In the genomic region with DNA sequence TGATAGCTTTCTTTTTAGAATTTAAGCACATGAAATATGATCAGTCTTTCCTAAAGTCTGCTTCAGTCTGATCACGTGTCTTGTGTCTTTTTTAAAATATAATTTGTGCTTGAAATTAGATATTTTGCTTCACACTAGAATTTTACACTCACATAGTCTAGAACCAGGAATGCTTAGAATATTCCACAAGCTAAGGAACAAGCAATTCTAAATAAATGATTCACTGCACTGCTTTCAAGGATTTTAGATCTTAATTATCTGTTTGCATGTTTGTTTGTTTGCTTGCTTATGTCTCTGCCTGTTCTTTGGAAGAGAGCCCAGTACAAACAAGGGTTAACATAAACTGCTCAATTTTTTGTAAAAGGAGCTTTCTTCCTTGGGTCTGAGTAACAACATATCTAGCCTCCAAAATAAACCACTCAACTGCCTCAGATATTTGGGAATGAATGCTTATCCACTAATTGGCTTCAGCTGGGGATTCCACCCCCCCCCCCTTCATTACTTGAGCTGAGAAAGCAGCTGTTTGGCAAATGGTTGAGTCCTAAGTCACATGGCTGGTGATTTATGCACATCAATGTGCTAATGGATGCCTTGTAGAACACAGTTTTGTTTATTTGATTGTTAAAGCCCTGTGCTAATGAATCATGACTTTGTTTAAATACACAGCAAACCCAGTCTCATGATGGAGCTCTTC, we compare ENCODE assay signal across 10 mouse cellular contexts.
DNase-seq lines count a peak whose midpoint lies in the region; ATAC-seq and TF ChIP-seq lines count a peak whose summit lies in the region.
"Had no signal": no experiment of that assay in that cellular context is flagged by ENCODE, and none has a peak within 500 bp of the region (broad histone marks: within the 10 kb centered on the region; RNA-seq: fewer than 3 reads in every experiment).

No protein-coding gene starts in this region.

- DNase-seq in adipocyte (ENCODE audit: low spot score): peak; percentile 78
- DNase-seq in forebrain, embryonic 10.5 days (ENCODE audit: extremely low spot score, low spot score): no peak
- no peak for DNase-seq in cerebellum, postnatal 10 days
- DNase-seq in thymus, postnatal 36 days: no peak
- DNase-seq in yolk sac, embryonic 10.5 days (ENCODE audit: low spot score): no peak
- DNase-seq: right cerebral cortex, postnatal 25 days had no signal

- no peaks in the 10 kb centered on the region for H3K4me1 ChIP-seq in intestine, embryonic 15.5 days (replicated peaks)
- no peaks in the 10 kb centered on the region for H3K4me1 ChIP-seq in intestine, postnatal 0 days (replicated peaks; ENCODE audit: control insufficient read depth, insufficient read depth, low read length)
- peaks cover 25% of the 10 kb centered on the region for H3K4me1 ChIP-seq in forebrain, embryonic 10.5 days
- no peaks in the 10 kb centered on the region for H3K4me1 ChIP-seq in midbrain, embryonic 16.5 days (ENCODE audit: control insufficient read depth, insufficient read depth, low read length)

- H3K9ac ChIP-seq in intestine, embryonic 15.5 days: no peak overlapping the region
- H3K9ac ChIP-seq in intestine, postnatal 0 days (ENCODE audit: low read depth, low read length): no peak overlapping the region
- H3K9ac ChIP-seq in midbrain, embryonic 16.5 days (ENCODE audit: low read depth, low read length): no peak overlapping the region
- H3K9ac ChIP-seq: liver, embryonic 14.5 days had no signal

- no peak overlapping the region for H3K4me3 ChIP-seq in intestine, embryonic 15.5 days (replicated peaks)
- H3K4me3 ChIP-seq in intestine, postnatal 0 days (ENCODE audit: low read depth, low read length): no peak overlapping the region
- H3K4me3 ChIP-seq in forebrain, embryonic 10.5 days: no peak overlapping the region
- no peak overlapping the region for H3K4me3 ChIP-seq in midbrain, embryonic 16.5 days (ENCODE audit: low read depth, low read length)

- H3K27me3 ChIP-seq in intestine, embryonic 15.5 days (replicated peaks): no peaks in the 10 kb centered on the region
- no peaks in the 10 kb centered on the region for H3K27me3 ChIP-seq in intestine, postnatal 0 days (replicated peaks; ENCODE audit: control insufficient read depth, insufficient read depth, low read length)
- H3K27me3 ChIP-seq in forebrain, embryonic 10.5 days (ENCODE audit: poor library complexity, severe bottlenecking): no peaks in the 10 kb centered on the region
- H3K27me3 ChIP-seq in midbrain, embryonic 16.5 days (ENCODE audit: control insufficient read depth, insufficient read depth, low read depth, low read length): no peaks in the 10 kb centered on the region

- H3K27ac ChIP-seq in intestine, embryonic 15.5 days: no peak overlapping the region
- no peak overlapping the region for H3K27ac ChIP-seq in intestine, postnatal 0 days (ENCODE audit: low read depth, low read length)
- peak overlapping the region; percentile 26; the same call in 1 of the 2 replicates for H3K27ac ChIP-seq in forebrain, embryonic 10.5 days
- H3K27ac ChIP-seq in midbrain, embryonic 16.5 days (ENCODE audit: low read length): no peak overlapping the region
- H3K27ac ChIP-seq: liver, embryonic 14.5 days had no signal

- no peaks in the 10 kb centered on the region for H3K9me3 ChIP-seq in intestine, embryonic 15.5 days
- no peaks in the 10 kb centered on the region for H3K9me3 ChIP-seq in intestine, postnatal 0 days (ENCODE audit: control insufficient read depth)
- no peaks in the 10 kb centered on the region for H3K9me3 ChIP-seq in forebrain, embryonic 10.5 days
- no peaks in the 10 kb centered on the region for H3K9me3 ChIP-seq in midbrain, embryonic 16.5 days (replicated peaks; ENCODE audit: control insufficient read depth, low read length, poor library complexity, severe bottlenecking)

- no peaks in the 10 kb centered on the region for H3K36me3 ChIP-seq in intestine, embryonic 15.5 days
- no peaks in the 10 kb centered on the region for H3K36me3 ChIP-seq in intestine, postnatal 0 days (ENCODE audit: control insufficient read depth, insufficient read depth)
- no peaks in the 10 kb centered on the region for H3K36me3 ChIP-seq in forebrain, embryonic 10.5 days (replicated peaks)
- H3K36me3 ChIP-seq in midbrain, embryonic 16.5 days (ENCODE audit: control insufficient read depth, insufficient read depth, low read length): no peaks in the 10 kb centered on the region

- 55% methylated on average over 1 of the region's 1 CpGs for WGBS in intestine, embryonic 15.5 days
- 54% methylated on average over 1 of the region's 1 CpGs for WGBS in intestine, postnatal 0 days
- WGBS in forebrain, embryonic 10.5 days: 69% methylated on average over 1 of the region's 1 CpGs
- 86% methylated on average over 1 of the region's 1 CpGs for WGBS in midbrain, embryonic 16.5 days

- no peak overlapping the region for H3K4me2 ChIP-seq in intestine, embryonic 15.5 days (replicated peaks)
- no peak overlapping the region for H3K4me2 ChIP-seq in intestine, postnatal 0 days (replicated peaks; ENCODE audit: low read depth)
- no peak overlapping the region for H3K4me2 ChIP-seq in midbrain, embryonic 16.5 days (ENCODE audit: low read length)

- no peak for TF ChIP-seq CTCF in intestine, postnatal 0 days (IDR thresholded peaks at IDR 0.05; ENCODE audit: low read depth)

- peak; percentile 58 for ATAC-seq in intestine, embryonic 15.5 days
- no peak for ATAC-seq in intestine, postnatal 0 days
- peak; percentile 62; the same call in 1 of the 2 replicates for ATAC-seq in midbrain, embryonic 16.5 days
